Mouse (Mus musculus) neural tube, embryonic 14.5 days (tissue): Measurements from ENCODE around the gene Bach2. TPM values are rescaled to one million over a fixed set of nuclear protein-coding genes. Genes with fewer than 3 reads are reported as not detected.

ENCODE experiments used
- ATAC-seq: fragments of 200-750 bp; cut with Nextera tagmentation; 2 replicates; pipeline ENCODE4 v1.8.0; 2017; ENCODE audit warnings: low read depth, mild to moderate bottlenecking, moderate TSS enrichment, moderate library complexity
- H3K27ac ChIP-seq: fragments of 300-500 bp; sonication (generic); 2 replicates; pipeline ENCODE4 v1.5.1; 2014; ENCODE audit warnings: low read depth, mild to moderate bottlenecking, control low read depth, low read length, moderate library complexity, mixed read lengths
- H3K27me3 ChIP-seq: fragments of 300-500 bp; sonication (generic); 2 replicates; pipeline ENCODE4 v1.6.1; 2014; ENCODE audit warnings: low read length; ENCODE audit not compliant: control insufficient read depth, insufficient read depth
- H3K36me3 ChIP-seq: fragments of 300-500 bp; sonication (generic); 2 replicates; pipeline ENCODE4 v1.6.1; 2014; ENCODE audit warnings: low read length, mixed read lengths; ENCODE audit not compliant: control insufficient read depth, insufficient read depth
- H3K4me1 ChIP-seq: fragments of 300-500 bp; sonication (generic); 2 replicates; pipeline ENCODE4 v1.6.1; 2014; ENCODE audit warnings: low read length; ENCODE audit not compliant: control insufficient read depth, insufficient read depth
- H3K4me2 ChIP-seq: fragments of 300-500 bp; sonication (generic); 2 replicates; pipeline ENCODE4 v1.6.1; 2014; ENCODE audit warnings: mild to moderate bottlenecking, low read depth, low read length, control low read depth
- H3K4me3 ChIP-seq: fragments of 300-500 bp; sonication (generic); 2 replicates; pipeline ENCODE4 v1.5.1; 2014; ENCODE audit warnings: low read depth, low read length, control low read depth, mixed read lengths
- H3K9ac ChIP-seq: fragments of 300-500 bp; sonication (generic); replicated peaks from 2 replicates; pipeline ENCODE4 v1.6.1; 2014; ENCODE audit warnings: low read depth, mild to moderate bottlenecking, control low read depth, low read length, mixed read lengths
- H3K9me3 ChIP-seq: fragments of 300-500 bp; sonication (generic); 2 replicates; pipeline ENCODE4 v1.6.1; 2016; ENCODE audit warnings: low read length; ENCODE audit not compliant: control insufficient read depth
- WGBS: fragments of 180-500 bp; shearing (Covaris S2); extraction: QIAGEN DNeasy Blood & Tissue Kit; methylation state at CpG from one replicate; pipeline ENCODE4 v1.1.7; 2014; 5-methylcytosine and 5-hydroxymethylcytosine counted together
- polyA plus RNA-seq: library from polyadenylated mRNA; unstranded; fragments of >200 nt; fragmentation: Nextera tagmentation; extraction: Ambion mirVana; gene quantifications from 2 replicates; pipeline ENCODE4 v1.2.1, GENCODE M21; 2014

The Bach2 gene
- polyA plus RNA-seq, 1 experiment from 2014 or later, result 32.4 TPM

DNA sequence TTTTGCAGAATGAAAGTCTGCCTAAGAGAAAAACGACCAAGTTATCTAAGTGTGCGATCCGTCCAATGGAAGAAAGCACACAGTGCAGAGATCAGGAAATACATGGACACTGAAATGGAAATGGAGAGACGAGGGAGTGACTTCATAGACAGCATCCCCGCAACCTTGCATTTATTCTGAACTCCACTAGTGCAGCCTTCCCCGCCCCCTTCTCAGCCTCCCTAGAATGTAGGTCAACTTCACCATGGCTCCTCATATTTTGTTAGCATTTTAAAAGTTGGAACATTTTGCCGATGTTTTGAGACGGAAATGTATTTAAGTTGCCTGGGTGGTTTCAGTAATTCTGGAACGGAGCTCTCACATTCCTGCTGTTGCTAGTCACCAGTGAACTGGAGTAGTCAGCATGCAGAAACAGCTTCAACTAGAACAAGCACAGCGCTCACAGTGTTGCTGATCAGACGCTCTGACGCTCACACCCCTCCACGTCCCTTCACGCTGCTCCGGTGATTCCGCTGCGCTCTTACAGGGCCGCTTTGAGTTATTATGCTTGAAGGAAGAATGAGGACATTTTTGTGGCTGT is 66.5 kb downstream of the Bach2 start:
- Histone ChIP-seq H3K27me3 (no peaks in the 10 kb centered on the region), H3K9me3 (no peaks in the 10 kb centered on the region), H3K27ac (peak overlapping the region; percentile 22; the same call in 1 of the 2 replicates), H3K36me3 (no peaks in the 10 kb centered on the region), H3K9ac (peak overlapping the region; percentile 16; the same call in 1 of the 2 replicates), H3K4me3 (no peak overlapping the region), H3K4me1 (peaks cover 44% of the 10 kb centered on the region), H3K4me2 (peak overlapping the region; percentile 8; the same call in 1 of the 2 replicates)
- ATAC-seq, result no peak
- 43% methylated on average over 18 of the region's 18 CpGs for WGBS

DNA sequence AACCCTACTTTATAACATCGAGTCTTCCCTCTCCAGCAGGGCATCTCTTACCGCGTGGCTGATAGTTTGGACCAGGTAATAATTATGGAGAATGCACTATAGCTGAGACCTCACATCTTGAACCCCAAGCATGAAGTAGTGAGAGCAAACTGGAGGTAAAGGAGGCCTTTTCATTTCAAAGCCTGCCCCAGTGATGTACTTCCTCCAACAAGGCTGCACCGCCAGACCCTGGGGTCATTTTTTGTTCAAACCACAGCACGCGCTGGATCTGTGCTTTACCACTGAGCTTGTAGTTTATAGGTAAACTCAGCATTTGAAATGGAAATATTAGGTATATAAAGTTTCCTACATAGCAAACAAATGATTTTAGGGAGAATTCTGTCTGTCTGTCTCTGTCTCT is 67.1 kb downstream of the Bach2 start:
- WGBS, result 54% methylated on average over 6 of the region's 6 CpGs
- Histone ChIP-seq H3K4me1 (peaks cover 43% of the 10 kb centered on the region), H3K9me3 (no peaks in the 10 kb centered on the region), H3K27ac (peak overlapping the region; percentile 22; the same call in 1 of the 2 replicates), H3K36me3 (no peaks in the 10 kb centered on the region), H3K27me3 (no peaks in the 10 kb centered on the region), H3K9ac (peak overlapping the region; percentile 16; the same call in 1 of the 2 replicates), H3K4me3 (no peak overlapping the region), H3K4me2 (no peak overlapping the region; the same call in 1 of the 2 replicates)
- ATAC-seq, result no peak

DNA sequence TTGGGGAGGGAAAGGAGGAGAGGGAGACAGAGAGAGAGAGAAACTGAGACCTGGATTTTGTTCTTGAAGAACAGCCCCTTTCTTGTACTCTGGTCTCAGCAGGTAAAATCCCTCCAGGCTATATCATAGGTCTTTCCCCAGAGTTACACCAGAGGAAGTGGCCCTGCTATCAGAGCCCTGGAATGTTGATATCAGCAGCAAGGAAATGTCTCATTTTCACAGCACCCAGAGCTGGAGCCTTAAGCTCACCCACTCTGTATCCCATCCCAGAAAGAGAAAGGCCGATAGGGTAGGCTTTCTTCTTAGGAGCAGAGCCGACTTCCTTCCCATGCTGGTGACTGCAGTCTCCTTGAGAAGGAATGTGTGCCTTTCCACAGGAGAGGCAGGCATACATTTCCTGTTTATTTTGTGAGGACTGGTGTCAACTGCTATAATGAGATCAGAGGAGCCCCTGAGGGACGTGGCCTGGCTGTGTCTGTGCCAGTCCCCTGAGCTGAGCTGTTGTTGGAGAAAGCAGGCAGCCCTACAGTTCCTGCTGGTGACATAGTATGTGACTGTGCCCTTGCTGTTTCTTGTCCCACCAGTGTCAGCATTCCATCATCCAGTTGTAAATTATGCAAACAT is 67.7 kb downstream of the Bach2 start:
- ATAC-seq, result no peak
- Histone ChIP-seq H3K4me3 (no peak overlapping the region), H3K4me2 (no peak overlapping the region), H3K4me1 (peaks cover 43% of the 10 kb centered on the region), H3K36me3 (no peaks in the 10 kb centered on the region), H3K9ac (no peak overlapping the region), H3K27me3 (no peaks in the 10 kb centered on the region), H3K9me3 (no peaks in the 10 kb centered on the region), H3K27ac (no peak overlapping the region)
- WGBS, result 58% methylated on average over 3 of the region's 3 CpGs

DNA sequence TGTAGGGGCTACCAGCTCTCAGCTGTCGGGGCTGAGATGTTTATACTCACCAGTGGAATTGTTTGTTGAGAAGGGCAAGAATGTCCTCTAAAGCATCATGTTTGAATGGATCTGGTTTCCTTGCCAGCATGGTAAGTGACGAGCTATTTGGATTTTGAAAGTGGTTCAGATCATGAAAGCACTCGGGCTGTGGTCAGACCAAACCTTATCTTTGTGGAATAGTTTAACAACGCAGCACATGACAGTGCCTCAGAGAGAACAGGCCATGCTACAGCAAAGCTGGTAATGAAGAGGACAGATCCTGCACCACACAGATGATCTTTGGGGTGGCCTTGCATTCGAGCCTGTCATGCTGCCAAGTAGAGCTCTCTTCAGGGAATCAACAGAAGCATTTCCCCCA is 68.6 kb downstream of the Bach2 start:
- no peak overlapping the region for H3K4me2 ChIP-seq
- no peaks in the 10 kb centered on the region for H3K9me3 ChIP-seq
- no peaks in the 10 kb centered on the region for H3K36me3 ChIP-seq
- H3K4me3 ChIP-seq, result no peak overlapping the region
- 77% methylated on average over 5 of the region's 5 CpGs for WGBS
- no peak overlapping the region for H3K27ac ChIP-seq
- peaks cover 38% of the 10 kb centered on the region for H3K4me1 ChIP-seq
- no peak overlapping the region for H3K9ac ChIP-seq
- no peak for ATAC-seq
- no peaks in the 10 kb centered on the region for H3K27me3 ChIP-seq

DNA sequence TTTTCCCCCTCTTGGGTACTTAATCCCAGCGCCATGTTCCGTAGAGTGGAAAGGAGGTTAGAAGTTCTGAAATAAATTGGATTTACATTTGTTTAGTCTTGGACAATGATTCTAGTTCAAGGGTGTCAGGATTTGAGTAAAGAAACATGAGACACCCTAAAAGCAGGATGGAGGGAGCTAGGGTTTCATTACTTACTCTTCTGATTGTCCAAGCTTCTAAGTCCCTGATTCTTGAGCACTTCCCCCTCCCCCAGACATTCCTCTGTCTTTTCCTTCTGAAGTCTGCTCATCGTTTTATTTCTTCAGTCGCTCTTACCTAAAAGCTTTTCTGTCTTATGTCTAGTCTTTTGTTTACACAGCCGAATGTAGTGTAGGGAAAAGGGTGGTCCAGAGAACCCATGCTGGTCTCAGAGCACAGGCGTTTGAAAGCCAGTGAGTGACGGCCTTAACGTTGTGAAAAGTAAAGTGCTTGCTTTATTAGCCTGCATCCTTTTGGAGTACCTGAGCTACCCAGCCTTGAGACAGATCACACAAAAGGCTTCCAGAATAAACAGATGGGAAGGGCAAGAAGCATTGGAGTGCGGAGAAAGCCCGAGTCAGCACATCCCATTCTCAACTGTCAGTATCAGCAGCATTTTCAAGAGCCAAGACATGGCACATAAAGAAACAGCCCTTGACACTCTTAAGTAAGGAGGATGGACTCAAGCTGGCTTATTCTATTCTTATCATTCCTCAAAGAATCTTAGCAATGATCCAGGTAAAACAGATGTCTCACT is 73.8 kb downstream of the Bach2 start:
- Histone ChIP-seq H3K4me1 (peaks cover 7% of the 10 kb centered on the region), H3K27me3 (no peaks in the 10 kb centered on the region), H3K4me3 (no peak overlapping the region), H3K27ac (peak overlapping the region; percentile 10; the same call in 1 of the 2 replicates), H3K9ac (no peak overlapping the region), H3K4me2 (no peak overlapping the region), H3K36me3 (no peaks in the 10 kb centered on the region), H3K9me3 (no peaks in the 10 kb centered on the region)
- no peak for ATAC-seq
- 53% methylated on average over 10 of the region's 10 CpGs for whole genome bisulfite sequencing

DNA sequence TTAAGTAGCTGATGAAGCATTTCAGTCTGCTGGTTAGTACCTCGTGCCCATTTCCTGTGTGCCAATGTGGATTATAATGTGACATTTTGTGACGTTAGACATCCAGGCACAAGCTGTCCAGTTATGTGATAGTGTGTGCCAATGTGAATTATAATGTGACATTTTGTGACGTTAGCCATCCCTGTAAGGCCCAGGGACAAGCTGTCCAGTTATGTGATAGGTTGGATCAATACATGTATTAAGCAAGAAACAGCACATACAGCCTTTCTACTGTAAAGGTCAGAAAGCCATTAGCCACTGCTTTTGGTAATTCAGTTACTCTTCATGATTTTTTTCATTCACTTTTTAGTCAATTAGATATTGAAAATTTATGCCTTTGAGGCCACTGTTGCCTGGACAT is 76.3 kb downstream of the Bach2 start:
- no peak for ATAC-seq
- no peaks in the 10 kb centered on the region for H3K36me3 ChIP-seq
- no peaks in the 10 kb centered on the region for H3K27me3 ChIP-seq
- 85% methylated on average over 3 of the region's 3 CpGs for WGBS
- no peak overlapping the region for H3K9ac ChIP-seq
- no peak overlapping the region for H3K4me2 ChIP-seq
- peaks cover 7% of the 10 kb centered on the region for H3K4me1 ChIP-seq
- no peak overlapping the region for H3K4me3 ChIP-seq
- H3K27ac ChIP-seq, result no peak overlapping the region
- no peaks in the 10 kb centered on the region for H3K9me3 ChIP-seq

DNA sequence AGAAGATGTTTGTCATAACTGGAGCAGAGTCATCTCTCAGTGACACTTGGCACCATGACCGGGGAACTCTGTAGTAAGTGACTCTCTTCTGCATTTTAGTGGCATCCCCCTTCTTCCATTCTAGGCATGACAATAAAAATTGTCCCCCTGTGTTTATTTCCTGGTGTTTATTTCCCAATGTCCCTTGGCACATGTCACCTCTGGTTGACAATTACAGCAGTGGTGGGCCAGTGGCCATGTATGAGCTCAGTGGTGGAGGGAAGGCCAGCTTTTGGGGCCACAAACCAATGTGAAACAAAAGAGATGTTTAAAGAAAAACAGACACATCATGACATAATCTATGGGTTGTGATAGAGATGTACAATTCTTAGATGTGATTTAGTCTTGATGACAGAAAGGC is 80.0 kb downstream of the Bach2 start:
- H3K27me3 ChIP-seq, result no peaks in the 10 kb centered on the region
- H3K9me3 ChIP-seq, result no peaks in the 10 kb centered on the region
- no peak overlapping the region for H3K4me2 ChIP-seq
- H3K36me3 ChIP-seq, result no peaks in the 10 kb centered on the region
- no peak overlapping the region for H3K4me3 ChIP-seq
- peaks cover 7% of the 10 kb centered on the region; the same call in 1 of the 2 replicates for H3K4me1 ChIP-seq
- no peak overlapping the region for H3K9ac ChIP-seq
- 96% methylated on average over 1 of the region's 1 CpGs for WGBS
- H3K27ac ChIP-seq, result no peak overlapping the region
- ATAC-seq, result no peak

DNA sequence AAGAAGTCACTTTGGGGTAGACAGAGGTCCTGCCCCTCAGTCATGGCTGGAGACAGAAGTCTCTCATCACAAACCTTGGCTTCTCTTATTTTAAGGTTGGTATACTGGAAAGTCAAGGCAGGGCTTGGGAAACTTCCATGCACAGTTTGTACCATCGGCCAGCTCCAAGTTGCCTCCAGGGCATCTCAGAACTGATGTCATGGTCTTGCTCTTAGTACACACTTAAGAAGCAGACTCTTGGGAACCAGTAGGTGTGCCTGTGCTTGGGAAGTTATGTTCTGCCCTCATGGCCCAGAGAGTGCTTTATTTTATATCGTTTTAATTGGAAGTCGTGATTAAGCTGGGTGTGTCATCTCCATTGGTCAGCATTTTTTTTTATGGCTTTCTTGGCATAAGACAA is 80.7 kb downstream of the Bach2 start:
- H3K27ac ChIP-seq, result no peak overlapping the region
- H3K9ac ChIP-seq, result no peak overlapping the region
- H3K4me2 ChIP-seq, result no peak overlapping the region
- no peaks in the 10 kb centered on the region for H3K9me3 ChIP-seq
- no peak overlapping the region for H3K4me3 ChIP-seq
- WGBS, result 84% methylated on average over 3 of the region's 3 CpGs
- ATAC-seq, result no peak
- peaks cover 7% of the 10 kb centered on the region; the same call in 1 of the 2 replicates for H3K4me1 ChIP-seq
- no peaks in the 10 kb centered on the region for H3K36me3 ChIP-seq
- H3K27me3 ChIP-seq, result no peaks in the 10 kb centered on the region

DNA sequence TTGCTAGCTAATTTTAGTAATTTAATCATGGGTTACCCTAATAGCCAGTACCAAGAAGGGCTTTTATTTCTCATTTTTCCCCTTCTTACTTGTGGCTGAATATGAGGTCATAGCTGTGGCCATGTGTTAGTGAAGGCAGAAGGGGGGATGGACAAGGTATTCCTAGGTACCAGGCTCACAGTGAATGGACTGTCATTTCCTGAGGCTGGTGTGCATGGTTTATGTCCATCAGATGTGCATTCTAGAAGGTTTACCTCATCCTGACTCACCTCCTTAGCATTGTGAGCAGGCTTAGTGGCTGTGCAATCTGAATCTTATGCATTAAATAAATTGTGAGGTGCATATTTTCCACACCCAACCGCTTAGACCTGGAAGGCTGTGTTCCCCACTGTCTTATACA is 81.4 kb downstream of the Bach2 start:
- Histone ChIP-seq H3K27ac (no peak overlapping the region), H3K4me3 (no peak overlapping the region), H3K9me3 (no peaks in the 10 kb centered on the region), H3K4me1 (peaks cover 7% of the 10 kb centered on the region; the same call in 1 of the 2 replicates), H3K4me2 (no peak overlapping the region), H3K36me3 (no peaks in the 10 kb centered on the region), H3K27me3 (no peaks in the 10 kb centered on the region), H3K9ac (no peak overlapping the region)
- WGBS, result 96% methylated on average over 1 of the region's 1 CpGs
- ATAC-seq, result no peak
